Mouse (Mus musculus) embryo, embryonic 11.5 days (tissue): ENCODE measurements at regions not wholly inside any gene's neighbourhood (a gene's known extent, or its start where the extent isn't known, plus 50 kb on each side); places are given as distances from the start of the nearest gene placed in this dataset.

Source experiments
- DNase-seq: peaks from one replicate; pipeline ENCODE4 v3.0.0-alpha.2; 2012; ENCODE audit warnings: low read depth, low spot score

- no peak for DNase-seq
Measured at GRCm38 (mm10) chr14:107978141-107978540, 935.8 kb downstream of the Slitrk1 start.

- no peak for DNase-seq
Measured at GRCm38 (mm10) chr14:107952076-107952475, 961.9 kb downstream of the Slitrk1 start.

- no peak for DNase-seq
Measured at GRCm38 (mm10) chr14:107903717-107904116, 1010.2 kb downstream of the Slitrk1 start.

GRCm38 (mm10) chr14:107901823-107902222 lies 1012.1 kb downstream of the Slitrk1 start:
- DNase-seq, result no peak

GRCm38 (mm10) chr14:107860895-107861294 lies 1053.1 kb downstream of the Slitrk1 start:
- no peak for DNase-seq

GRCm38 (mm10) chr14:107849688-107850087 lies 1064.3 kb downstream of the Slitrk1 start:
- no peak for DNase-seq

GRCm38 (mm10) chr14:107845289-107846215 lies 1068.4 kb downstream of the Slitrk1 start:
- DNase-seq, result no peak

GRCm38 (mm10) chr14:107844533-107844932 lies 1069.4 kb downstream of the Slitrk1 start:
- no peak for DNase-seq

- no peak for DNase-seq
Measured at GRCm38 (mm10) chr14:107832976-107833375, 1081.0 kb downstream of the Slitrk1 start.

GRCm38 (mm10) chr14:107785242-107785641 lies 1128.7 kb downstream of the Slitrk1 start:
- DNase-seq, result no peak
